Mouse (Mus musculus) C2C12 (cell line): ENCODE results near the gene Plcb4. TPM values are rescaled to one million over a fixed set of nuclear protein-coding genes. Genes with fewer than 3 reads are reported as not detected.
"Not testable (repeated sequence)": the region's sequence is repeated elsewhere in the genome, so short reads cannot be mapped to it uniquely, and the experiment has no call there.

Experiments used
- H3K27me3 ChIP-seq: one replicate; pipeline ENCODE4 v1.6.1; 2011; ENCODE audit not compliant: control insufficient read depth, insufficient read depth, insufficient read length
- H3K36me3 ChIP-seq: one replicate; pipeline ENCODE4 v1.6.1; 2011; ENCODE audit not compliant: control insufficient read depth, insufficient read depth
- H3K4me3 ChIP-seq: one replicate; pipeline ENCODE4 v1.5.1; 2011; ENCODE audit warnings: mild to moderate bottlenecking, control low read depth; ENCODE audit not compliant: poor library complexity, insufficient read depth, severe bottlenecking
- H3K79me2 ChIP-seq: one replicate; pipeline ENCODE4 v1.6.1; 2011; ENCODE audit not compliant: control insufficient read depth, insufficient read depth
- H3K79me3 ChIP-seq: one replicate; pipeline ENCODE4 v1.6.1; 2011; ENCODE audit warnings: low read depth, control low read depth
- H3ac ChIP-seq: one replicate; pipeline ENCODE3; 2011; ENCODE audit warnings: low read depth; ENCODE audit not compliant: control insufficient read depth, insufficient read length
- CEBPB ChIP-seq: IDR thresholded peaks from one replicate; pipeline ENCODE4 v1.6.1; 2011; ENCODE audit warnings: low read depth, mild to moderate bottlenecking, control low read depth, moderate library complexity
- CTCF ChIP-seq: IDR thresholded peaks from one replicate; pipeline ENCODE4 v1.5.1; 2011; ENCODE audit not compliant: control insufficient read depth, insufficient read depth, insufficient read length
- FOSL1 ChIP-seq: IDR thresholded peaks from one replicate; pipeline ENCODE4 v1.8.0; 2011; ENCODE audit warnings: mild to moderate bottlenecking, low read length; ENCODE audit not compliant: poor library complexity, insufficient read depth, severe bottlenecking
- MAX ChIP-seq: IDR thresholded peaks from one replicate; pipeline ENCODE4 v1.6.1; 2011; ENCODE audit warnings: mild to moderate bottlenecking, control low read depth
- MYOD1 ChIP-seq: IDR thresholded peaks from one replicate; pipeline ENCODE4 v1.6.1; 2011; ENCODE audit warnings: low read depth; ENCODE audit not compliant: control insufficient read depth, insufficient read length
- MYOG ChIP-seq: IDR thresholded peaks from one replicate; pipeline ENCODE4 v1.6.1; 2011; ENCODE audit not compliant: control insufficient read depth, insufficient read length; ENCODE audit errors: extremely low read depth
- USF1 ChIP-seq: IDR thresholded peaks from one replicate; pipeline ENCODE4 v1.6.1; 2011; ENCODE audit warnings: low read depth, mild to moderate bottlenecking, control low read depth, moderate library complexity
- polyA plus RNA-seq: library from polyadenylated mRNA; unstranded; fragments of >200 nt; fragmentation: generic; extraction: Trizol; gene quantifications from one replicate; pipeline ENCODE4 v1.2.1, GENCODE M21; 2012; ENCODE audit warnings: missing spikeins

Plcb4 gene
- polyA plus RNA-seq, 1 experiment = 3.0 TPM

DNA sequence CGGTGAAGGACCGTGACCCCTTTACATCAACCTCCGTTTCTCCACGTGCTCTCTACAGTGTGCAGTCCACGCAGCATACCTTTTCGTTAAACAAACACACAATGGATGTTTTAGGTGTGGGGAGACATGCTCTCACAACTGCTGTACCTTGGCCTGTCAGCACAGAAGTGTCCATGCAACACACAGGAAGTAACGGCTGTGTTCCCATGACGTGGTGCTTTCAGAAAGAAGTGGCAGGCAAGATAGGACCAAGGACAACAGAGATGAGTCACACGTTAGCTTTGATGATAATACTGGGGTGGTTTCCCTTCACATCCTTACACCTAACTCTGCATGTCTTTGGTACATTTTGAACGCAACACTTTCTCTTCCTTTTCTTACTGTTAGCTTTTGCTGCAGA lies 232.3 kb downstream of the Plcb4 start:
- Histone ChIP-seq H3K79me2 (no peaks in the 10 kb centered on the region), H3K79me3 (no peaks in the 10 kb centered on the region), H3K27me3 (no peaks in the 10 kb centered on the region), H3K36me3 (no peaks in the 10 kb centered on the region), H3ac (no peak overlapping the region), H3K4me3 (no peak overlapping the region)
- TF ChIP-seq CEBPB (no peak), MAX (no peak), FOSL1 (no peak), MYOG (no peak), CTCF (no peak), MYOD1 (no peak), USF1 (no peak)

GRCm38 (mm10) chr2:135891686-135892085 lies 232.9 kb downstream of the Plcb4 start:
- Histone ChIP-seq H3K79me2 (no peaks in the 10 kb centered on the region), H3K36me3 (no peaks in the 10 kb centered on the region), H3ac (no peak overlapping the region), H3K4me3 (no peak overlapping the region), H3K27me3 (no peaks in the 10 kb centered on the region), H3K79me3 (no peaks in the 10 kb centered on the region)
- TF ChIP-seq CEBPB (no peak), USF1 (no peak), CTCF (no peak)

DNA sequence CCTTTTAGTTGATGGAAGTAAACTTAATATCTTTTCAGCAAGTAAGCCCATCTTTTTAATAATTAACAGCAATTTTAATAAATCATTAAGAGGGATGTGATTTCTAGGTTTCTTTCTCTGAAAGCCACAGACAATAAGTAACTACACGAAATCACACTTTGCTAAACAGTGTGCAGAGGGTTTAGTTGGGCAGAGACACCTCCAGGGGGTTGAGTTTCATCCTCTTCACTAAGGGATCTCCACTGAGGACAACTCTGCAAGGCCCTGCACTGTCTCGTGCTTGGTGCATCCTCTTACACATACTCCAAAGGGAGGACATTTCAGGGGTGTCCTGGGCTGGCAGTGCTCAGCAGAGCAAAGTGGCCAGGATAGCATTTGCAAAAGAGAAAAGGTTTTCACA lies 235.8 kb downstream of the Plcb4 start:
- no peak overlapping the region for H3ac ChIP-seq
- no peak overlapping the region for H3K4me3 ChIP-seq
- no peaks in the 10 kb centered on the region for H3K27me3 ChIP-seq
- TF ChIP-seq MAX (no peak), MYOG (no peak), CTCF (no peak), CEBPB (no peak), MYOD1 (no peak), USF1 (no peak), FOSL1 (no peak)
- H3K79me2 ChIP-seq = no peaks in the 10 kb centered on the region
- no peaks in the 10 kb centered on the region for H3K79me3 ChIP-seq
- H3K36me3 ChIP-seq = no peaks in the 10 kb centered on the region

GRCm38 (mm10) chr2:135898025-135898424 lies 239.2 kb downstream of the Plcb4 start:
- no peak for TF ChIP-seq MYOD1
- H3K79me2 ChIP-seq = no peaks in the 10 kb centered on the region
- H3ac ChIP-seq = no peak overlapping the region
- no peaks in the 10 kb centered on the region for H3K27me3 ChIP-seq
- no peaks in the 10 kb centered on the region for H3K79me3 ChIP-seq
- H3K36me3 ChIP-seq = no peaks in the 10 kb centered on the region
- H3K4me3 ChIP-seq = no peak overlapping the region

- H3ac ChIP-seq, H3K4me3 ChIP-seq, H3K79me2 ChIP-seq, H3K27me3 ChIP-seq, H3K79me3 ChIP-seq, H3K36me3 ChIP-seq: not testable (repeated sequence)
Measured at GRCm38 (mm10) chr2:135899931-135900330, 241.1 kb downstream of the Plcb4 start.

- no peaks in the 10 kb centered on the region for H3K79me2 ChIP-seq
- no peaks in the 10 kb centered on the region for H3K79me3 ChIP-seq
- H3K27me3 ChIP-seq = no peaks in the 10 kb centered on the region
- H3K4me3 ChIP-seq = no peak overlapping the region
- TF ChIP-seq USF1 (no peak), MAX (no peak), MYOG (no peak), CTCF (no peak), MYOD1 (no peak), CEBPB (no peak), FOSL1 (no peak)
- no peaks in the 10 kb centered on the region for H3K36me3 ChIP-seq
- no peak overlapping the region for H3ac ChIP-seq
Measured at GRCm38 (mm10) chr2:135901015-135901414, 242.2 kb downstream of the Plcb4 start.

GRCm38 (mm10) chr2:135904262-135904661 lies 245.5 kb downstream of the Plcb4 start:
- TF ChIP-seq CEBPB (no peak), MYOD1 (no peak), USF1 (no peak), CTCF (no peak), FOSL1 (no peak), MAX (no peak), MYOG (no peak)
- H3K79me3 ChIP-seq = no peaks in the 10 kb centered on the region
- H3K36me3 ChIP-seq = no peaks in the 10 kb centered on the region
- no peaks in the 10 kb centered on the region for H3K27me3 ChIP-seq
- no peaks in the 10 kb centered on the region for H3K79me2 ChIP-seq
- no peak overlapping the region for H3K4me3 ChIP-seq
- H3ac ChIP-seq = no peak overlapping the region
